Mouse (Mus musculus): ENCODE data around the gene Hsd17b12. TPM values are rescaled to one million over a fixed set of nuclear protein-coding genes. Genes with fewer than 3 reads are reported as not detected.

The Hsd17b12 gene
- total RNA-seq, 2 experiments from 2014 or later, result 18.4 to 19.2 TPM

DNA sequence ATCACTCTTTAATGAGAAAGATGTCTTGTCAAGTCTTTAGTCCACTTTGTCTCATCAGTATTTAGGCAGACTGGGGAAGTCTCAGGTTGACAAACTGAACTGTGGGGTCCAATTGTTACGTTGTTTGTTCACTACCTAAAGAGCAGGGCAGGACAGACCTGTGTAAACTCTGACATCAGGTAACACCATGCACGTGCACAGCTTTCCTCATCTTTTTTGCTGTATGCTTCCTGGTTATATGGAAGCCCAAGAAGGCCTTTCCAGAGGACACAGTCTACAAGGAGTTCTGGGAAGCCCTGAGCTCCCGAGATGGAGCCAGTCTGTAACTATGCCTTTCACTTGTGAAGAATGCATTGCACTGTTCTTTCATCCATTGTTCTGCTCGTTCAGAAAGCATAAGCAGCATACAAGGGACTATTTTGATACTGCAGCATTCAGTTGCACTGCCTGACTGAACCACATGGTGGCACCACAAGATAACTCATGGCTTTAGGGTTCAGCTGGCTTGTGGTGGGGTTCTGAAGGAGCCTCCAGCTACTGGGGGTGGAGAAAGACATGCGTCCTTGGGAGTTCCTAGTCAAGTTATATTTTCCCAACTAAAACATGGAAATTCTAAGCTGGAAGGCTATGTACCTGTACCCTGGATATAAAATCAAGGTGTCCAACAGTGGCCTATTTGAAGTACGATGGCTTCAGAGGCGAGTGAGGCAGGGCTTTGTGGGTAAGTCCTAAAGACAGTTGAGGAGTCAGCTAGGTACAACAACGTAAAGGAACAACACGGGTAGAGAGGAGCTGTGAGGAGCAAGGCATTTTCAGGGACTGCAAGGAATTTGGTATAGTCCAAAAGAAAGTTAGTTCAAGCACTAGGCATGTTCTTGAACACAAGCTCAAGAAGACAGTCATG lies 122.1 kb downstream of the Hsd17b12 start:
- intact Hi-C loops (cut with DNase I), result loop anchor here (1.0 kb wide), 2 partner anchors 210 to 255 kb away; no protein-coding TSS in a partner anchor

DNA sequence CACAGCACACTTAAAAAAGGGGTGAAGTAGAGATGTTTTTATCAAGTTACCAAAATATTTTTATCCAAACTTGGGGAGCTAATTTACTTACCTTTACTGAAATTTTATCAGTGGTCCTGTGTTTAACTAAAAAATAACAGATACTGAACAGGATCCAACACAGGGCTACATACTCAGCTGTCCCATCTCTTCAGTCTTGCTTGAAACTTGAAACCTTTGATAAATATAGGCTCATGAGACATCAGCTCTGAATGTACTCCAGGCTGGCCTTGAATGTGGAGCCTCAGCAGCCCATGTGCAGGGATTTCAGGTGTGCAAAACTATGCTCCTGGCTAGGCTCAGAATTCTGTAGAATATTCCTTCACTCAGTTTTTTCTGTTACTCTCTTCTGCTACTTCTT lies 127.2 kb downstream of the Hsd17b12 start:
- intact Hi-C loops (cut with DNase I), result no loop called here
- DNase-seq, result no peak

More for the DNA sequence above, 122.1 kb downstream of the Hsd17b12 start:
- peak; percentile 67 to 73 for DNase-seq

DNA sequence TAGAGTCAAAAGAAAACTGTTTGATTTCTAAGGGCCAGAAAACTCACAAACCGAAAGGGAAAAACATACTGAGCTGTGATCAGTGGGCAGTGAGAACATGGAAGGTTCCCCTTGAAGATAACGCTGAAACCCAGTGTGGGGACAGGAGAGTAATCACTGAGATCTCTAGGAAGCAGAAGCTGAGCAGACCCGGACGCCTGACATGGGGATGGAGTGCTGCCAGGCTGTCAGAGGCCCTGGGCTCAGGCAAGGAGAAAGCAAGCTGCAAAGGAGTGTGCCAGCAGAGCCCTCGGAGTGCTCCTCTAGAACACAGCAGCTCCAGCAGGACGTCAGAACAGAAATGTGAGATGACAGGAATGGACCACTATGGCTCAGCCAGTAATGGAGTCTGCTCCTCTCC lies 133.1 kb downstream of the Hsd17b12 start:
- intact Hi-C loops (cut with DNase I), result no loop called here

DNA sequence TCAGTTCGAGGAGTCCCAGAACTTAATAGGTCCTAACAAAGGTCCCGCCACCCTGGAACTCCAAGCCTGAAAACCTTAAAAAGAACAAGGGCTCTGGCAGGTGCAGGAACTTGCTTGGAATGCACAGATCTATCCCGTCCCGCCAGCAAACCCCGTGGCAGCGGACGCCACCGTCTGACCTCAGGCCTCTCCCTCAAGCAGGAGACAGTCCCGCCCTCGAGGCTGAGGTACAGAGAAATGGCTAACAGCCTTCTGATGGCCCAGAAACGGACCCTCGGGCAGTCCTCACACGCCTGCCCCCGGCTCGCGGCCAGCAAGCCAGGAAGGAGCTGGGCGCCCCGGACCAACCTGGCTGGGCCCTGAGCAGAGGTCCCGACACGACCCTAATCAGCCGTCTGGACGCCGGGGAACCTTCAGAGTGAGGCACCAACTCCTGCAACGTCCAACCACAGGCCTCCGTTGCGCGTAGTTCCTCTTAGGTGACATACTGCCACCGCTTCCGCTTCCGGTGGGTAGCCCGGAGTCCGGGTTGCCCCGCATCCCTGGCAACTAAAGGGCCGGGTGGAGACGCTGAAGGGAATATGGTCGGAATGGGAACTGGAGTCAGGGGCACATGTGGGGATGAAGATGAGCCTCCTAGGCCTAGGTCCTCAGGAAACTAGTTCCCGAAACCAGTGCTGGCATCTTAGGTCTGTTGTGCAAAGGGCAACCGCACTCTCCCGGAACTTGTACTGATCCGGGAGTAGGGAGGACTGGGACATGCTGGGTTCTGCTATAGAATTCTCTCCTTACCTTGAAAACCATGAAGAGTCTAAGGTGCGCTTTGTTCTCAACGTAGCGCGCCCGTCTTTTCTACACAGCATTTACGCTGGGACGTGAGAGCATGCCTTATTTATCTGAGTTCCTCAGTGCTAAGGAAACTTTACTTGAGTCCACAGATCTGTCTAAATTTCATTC lies 147.2 kb downstream of the Hsd17b12 start, which contains the start of gene Alkbh3:
TSS of gene Alkbh3 (minus strand) at position 473 of the 957 bp plus-strand sequence.
- peak; percentile 93 to 94 for DNase-seq
- intact Hi-C loops (cut with DNase I), result no loop called here

More for the DNA sequence above, 133.1 kb downstream of the Hsd17b12 start:
- DNase-seq, result no peak

DNA sequence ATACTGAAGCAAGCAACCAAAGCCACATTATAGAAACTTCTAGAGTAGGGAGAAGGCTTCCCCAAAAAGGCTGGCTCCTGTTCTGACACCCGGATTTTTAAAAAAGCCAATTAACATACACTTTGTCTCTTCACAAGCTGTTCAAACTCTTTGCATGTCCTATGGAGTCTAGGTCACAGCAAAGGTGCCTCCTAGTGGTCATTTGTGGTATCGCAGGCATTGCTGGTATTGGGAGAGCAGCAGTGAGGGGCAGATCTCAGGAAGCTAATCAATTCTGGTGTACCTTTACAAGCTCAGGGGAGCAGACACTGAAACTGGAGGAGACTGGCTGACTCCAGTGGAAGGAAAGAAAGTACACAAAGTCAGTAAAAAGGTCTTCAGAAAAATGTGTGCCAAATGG lies 155.4 kb downstream of the Hsd17b12 start:
- peak; percentile 87 to 94 for DNase-seq
- intact Hi-C loops (cut with DNase I), result loop anchor here (1.0 kb wide), 1 partner anchor 131 kb away; no protein-coding TSS in a partner anchor

DNA sequence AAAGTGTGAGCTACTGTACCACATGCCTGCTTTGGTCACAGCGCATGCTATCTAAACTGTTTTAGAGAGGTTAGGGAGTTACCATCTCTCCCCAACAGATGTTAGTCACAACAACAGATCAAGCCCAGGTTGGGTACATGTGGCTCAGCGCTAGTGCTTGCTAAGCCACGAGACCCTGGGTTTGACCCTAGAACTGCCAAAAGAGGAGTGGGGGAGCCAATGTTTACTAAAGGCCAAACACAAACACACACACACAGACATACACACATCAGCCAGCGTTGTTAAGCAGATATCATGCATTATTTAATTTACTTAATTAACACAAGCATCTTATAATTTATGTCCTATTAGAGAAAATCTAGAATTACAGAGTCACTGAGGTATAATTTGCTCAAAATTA lies 155.8 kb downstream of the Hsd17b12 start:
- no peak for DNase-seq
- intact Hi-C loops (cut with DNase I), result loop anchor here (1.0 to 2.0 kb wide), 2 partner anchors 45 to 131 kb away; partner anchors contain the start of gene Gm13889

DNA sequence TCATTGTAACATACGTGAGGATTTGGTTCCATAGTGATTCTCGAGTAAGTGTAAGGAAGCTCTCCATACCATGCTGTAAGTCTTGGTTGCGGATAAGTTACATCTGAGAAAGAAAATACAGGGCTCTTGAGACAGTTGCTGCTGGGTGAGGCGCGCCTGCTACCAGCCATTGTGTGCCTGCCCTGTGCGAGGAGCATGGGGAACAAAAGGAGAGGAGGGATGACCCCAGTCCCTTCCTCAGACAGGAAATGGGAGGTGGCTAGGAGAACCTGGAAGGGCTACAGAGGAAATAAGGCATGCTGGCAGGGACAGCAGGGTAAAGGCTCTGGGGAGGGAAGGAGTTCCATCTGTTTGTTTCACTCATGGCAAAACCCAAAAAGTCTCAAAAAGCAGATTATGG lies 156.4 kb downstream of the Hsd17b12 start:
- intact Hi-C loops (cut with DNase I), result loop anchor here (2.0 kb wide), 1 partner anchor 45 kb away; the partner anchor contains the start of gene Gm13889
- DNase-seq, result peak in 1 of 2 experiments; percentile 6

DNA sequence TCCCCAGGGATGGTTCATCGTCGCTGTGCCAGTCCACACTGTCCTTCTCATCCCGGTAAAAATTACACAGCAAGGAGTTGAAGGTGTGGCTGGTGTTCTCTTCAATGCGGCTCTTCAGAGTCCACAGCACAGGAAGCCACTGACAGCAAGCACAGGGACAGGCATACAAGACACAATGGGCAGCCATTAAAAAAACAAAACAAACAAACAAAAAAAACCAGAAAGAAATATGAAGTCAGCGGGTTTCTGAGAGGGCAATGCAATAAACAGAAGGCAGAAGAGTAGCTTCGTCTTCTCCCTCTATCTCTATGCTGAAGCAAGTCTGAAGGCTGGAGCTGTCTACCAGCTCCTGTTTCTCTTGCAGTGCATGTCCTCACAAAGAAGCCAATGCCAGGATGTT lies 161.5 kb downstream of the Hsd17b12 start, which contains the start of gene Gm27027:
TSS of gene Gm27027 (minus strand) at position 101 of the 400 bp plus-strand sequence.
- intact Hi-C loops (cut with DNase I), result no loop called here

DNA sequence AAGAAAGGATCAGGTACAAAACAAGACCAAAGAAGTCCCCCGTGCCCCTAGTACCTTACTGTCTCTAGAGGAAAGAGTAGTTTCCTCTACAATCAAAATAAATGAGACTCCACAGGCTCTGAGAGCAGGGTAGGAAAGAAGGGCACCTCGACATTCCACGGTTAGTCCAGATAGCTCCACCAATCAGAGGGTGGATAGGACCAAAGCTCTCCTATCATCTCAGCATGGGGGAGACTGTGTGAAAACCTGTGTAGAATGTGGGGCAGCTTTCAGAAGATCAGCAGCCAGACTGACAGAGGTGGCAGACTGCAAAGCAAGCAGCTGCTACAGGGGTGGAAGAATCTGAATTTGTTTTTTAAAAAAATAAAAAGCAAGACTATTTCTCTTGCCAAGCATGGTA lies 165.0 kb downstream of the Hsd17b12 start:
- intact Hi-C loops (cut with DNase I), result no loop called here
- no peak for DNase-seq

More for the DNA sequence above, 161.5 kb downstream of the Hsd17b12 start, which contains the start of gene Gm27027:
- no peak for DNase-seq

DNA sequence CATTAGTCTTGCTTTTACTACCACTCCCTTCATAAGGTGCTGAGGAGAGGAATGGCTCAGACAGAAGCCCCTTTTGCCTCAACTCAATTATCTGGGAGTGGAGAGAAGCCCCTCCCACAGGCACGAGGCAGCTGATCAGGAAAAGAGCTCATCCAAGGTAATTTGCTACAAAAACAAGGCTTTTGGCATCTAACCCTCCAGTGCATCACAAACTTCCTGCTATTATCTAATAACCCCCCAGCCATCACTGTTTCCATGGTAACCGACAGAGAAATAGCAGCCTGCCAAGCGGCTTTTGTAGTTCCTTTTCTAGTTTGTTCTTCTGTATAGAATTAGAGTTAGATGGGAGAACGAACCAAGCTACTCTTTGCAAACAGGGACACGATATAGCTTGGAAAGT lies 165.5 kb downstream of the Hsd17b12 start:
- DNase-seq, result peak in 1 of 2 experiments; percentile 4
- intact Hi-C loops (cut with DNase I), result no loop called here

DNA sequence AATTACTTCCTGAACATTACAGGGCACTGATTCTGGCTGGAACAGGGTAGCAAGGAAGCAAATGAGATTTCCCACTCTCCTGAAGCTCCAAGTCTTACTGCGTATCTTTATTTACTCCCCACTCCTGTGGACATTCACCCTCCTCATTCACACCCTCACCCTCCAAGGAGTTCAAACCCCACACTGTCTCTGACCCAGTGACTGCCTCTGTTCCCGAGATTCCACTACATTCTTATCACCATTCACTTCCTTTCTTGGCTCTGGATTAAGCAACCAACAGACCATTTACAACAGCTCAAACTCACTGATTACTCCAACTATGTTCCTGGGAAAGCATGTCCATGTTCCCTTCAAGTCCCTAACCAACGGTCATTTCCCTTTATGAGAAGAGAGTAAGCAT lies 166.4 kb downstream of the Hsd17b12 start:
- intact Hi-C loops (cut with DNase I), result no loop called here

DNA sequence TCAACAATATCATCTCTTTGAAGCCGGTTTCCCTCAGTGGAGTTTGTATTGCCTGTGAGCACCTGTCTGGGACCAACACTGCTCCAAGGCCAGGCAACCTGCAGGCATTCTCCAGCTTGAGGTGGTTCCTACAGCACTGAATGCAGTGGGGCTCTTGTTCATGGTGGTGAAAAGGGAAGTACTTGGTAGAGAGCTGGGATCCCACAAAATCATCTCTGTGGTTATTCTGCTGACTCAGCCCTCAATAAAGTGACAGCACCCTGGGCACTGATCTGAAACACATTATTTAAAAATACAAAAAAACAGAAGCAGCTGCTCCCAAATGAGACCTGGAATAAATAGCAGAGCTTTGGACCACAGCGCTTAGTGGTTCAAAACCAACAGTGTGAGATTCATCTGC lies 169.3 kb downstream of the Hsd17b12 start:
- no peak for DNase-seq

More for the DNA sequence above, 166.4 kb downstream of the Hsd17b12 start:
- no peak for DNase-seq

More for the DNA sequence above, 169.3 kb downstream of the Hsd17b12 start:
- intact Hi-C loops (cut with DNase I), result no loop called here

Small RNA genes lying within 50 kb of the gene (microRNA-seq; reads per million reads assigned to microRNA genes)
- 0 reads per million in 2 experiments for gene Gm23630 (ENCODE audit: borderline number of aligned reads in 2 of 2)

Other genes starting within 250 kb of the Hsd17b12 start
- gene Gm13889, start 200.8 kb downstream of the Hsd17b12 start, total RNA-seq (2021), result 1 to 10 TPM; 8.4 to 9.7 TPM
- gene Gm27027, start 161.6 kb downstream of the Hsd17b12 start, total RNA-seq (2021), result not detected
- gene Alkbh3, start 147.2 kb downstream of the Hsd17b12 start, total RNA-seq (2021), result 10 to 100 TPM; 54.1 to 56.6 TPM
- gene Ttc17, start 248.7 kb upstream of the Hsd17b12 start, total RNA-seq (2021), result 10 to 100 TPM; 27.4 to 33.5 TPM